Mouse (Mus musculus): ENCODE measurements around the gene Prkcd.

Prkcd gene

GRCm38 (mm10) chr14:30559321-30559850 is 66.6 kb downstream of the Prkcd start:
- in situ Hi-C loops (cut with MboI; ENCODE audit: low pct_unique_long_range_greater_than_20kb in 1 of 2, low sequenced_read_pairs in 2 of 2, unreplicated experiment in 1 of 2), result no loop called here

GRCm38 (mm10) chr14:30557730-30558129 is 68.3 kb downstream of the Prkcd start:
- in situ Hi-C loops (cut with MboI; ENCODE audit: low pct_unique_long_range_greater_than_20kb in 1 of 2, low sequenced_read_pairs in 2 of 2, unreplicated experiment in 1 of 2), result no loop called here

- in situ Hi-C loops (cut with MboI; ENCODE audit: low pct_unique_long_range_greater_than_20kb in 1 of 2, low sequenced_read_pairs in 2 of 2, unreplicated experiment in 1 of 2), result no loop called here
Measured at GRCm38 (mm10) chr14:30556651-30557050, 69.4 kb downstream of the Prkcd start.

GRCm38 (mm10) chr14:30553185-30553584 is 72.8 kb downstream of the Prkcd start:
- in situ Hi-C loops (cut with MboI; ENCODE audit: low pct_unique_long_range_greater_than_20kb in 1 of 2, low sequenced_read_pairs in 2 of 2, unreplicated experiment in 1 of 2), result no loop called here

- in situ Hi-C loops (cut with MboI; ENCODE audit: low pct_unique_long_range_greater_than_20kb in 1 of 2, low sequenced_read_pairs in 2 of 2, unreplicated experiment in 1 of 2), result no loop called here
Measured at GRCm38 (mm10) chr14:30551981-30552380, 74.0 kb downstream of the Prkcd start.

GRCm38 (mm10) chr14:30551509-30551908 is 74.5 kb downstream of the Prkcd start:
- in situ Hi-C loops (cut with MboI; ENCODE audit: low pct_unique_long_range_greater_than_20kb in 1 of 2, low sequenced_read_pairs in 2 of 2, unreplicated experiment in 1 of 2), result no loop called here

GRCm38 (mm10) chr14:30550232-30551070 is 75.6 kb downstream of the Prkcd start:
- in situ Hi-C loops (cut with MboI; ENCODE audit: low pct_unique_long_range_greater_than_20kb in 1 of 2, low sequenced_read_pairs in 2 of 2, unreplicated experiment in 1 of 2), result no loop called here

GRCm38 (mm10) chr14:30549777-30550149 is 76.2 kb downstream of the Prkcd start:
- in situ Hi-C loops (cut with MboI; ENCODE audit: low pct_unique_long_range_greater_than_20kb in 1 of 2, low sequenced_read_pairs in 2 of 2, unreplicated experiment in 1 of 2), result no loop called here

GRCm38 (mm10) chr14:30548965-30549776 is 76.8 kb downstream of the Prkcd start:
- in situ Hi-C loops (cut with MboI; ENCODE audit: low pct_unique_long_range_greater_than_20kb in 1 of 2, low sequenced_read_pairs in 2 of 2, unreplicated experiment in 1 of 2), result no loop called here

- in situ Hi-C loops (cut with MboI; ENCODE audit: low pct_unique_long_range_greater_than_20kb in 1 of 2, low sequenced_read_pairs in 2 of 2, unreplicated experiment in 1 of 2), result no loop called here
Measured at GRCm38 (mm10) chr14:30548131-30548720, 77.8 kb downstream of the Prkcd start, which contains the start of gene Tkt. Gene Tkt, plus strand, starts transcription at chr14:30548359.

Measured in mouse embryonic stem cell (cell line).